Mouse (Mus musculus): ENCODE measurements around the gene Slc44a1.
A peak's percentile ranks its signal among the peaks of the same experiment; 100 is the strongest.

The Slc44a1 gene

GRCm38 (mm10) chr4:53620104-53620503 is 179.9 kb downstream of the Slc44a1 start:
- peak in 1 of 2 experiments; percentile 35 for DNase-seq

GRCm38 (mm10) chr4:53621084-53621483 is 180.9 kb downstream of the Slc44a1 start:
- DNase-seq, result peak in 1 of 2 experiments; percentile 25

GRCm38 (mm10) chr4:53621490-53621889 is 181.3 kb downstream of the Slc44a1 start:
- peak in 1 of 2 experiments; percentile 26 for DNase-seq

GRCm38 (mm10) chr4:53623711-53624110 is 183.5 kb downstream of the Slc44a1 start:
- no peak for DNase-seq

GRCm38 (mm10) chr4:53624816-53625215 is 184.6 kb downstream of the Slc44a1 start:
- peak; percentile 68 to 79 for DNase-seq

GRCm38 (mm10) chr4:53625263-53625662 is 185.1 kb downstream of the Slc44a1 start:
- peak in 1 of 2 experiments; percentile 3 for DNase-seq

GRCm38 (mm10) chr4:53628924-53629323 is 188.7 kb downstream of the Slc44a1 start:
- peak; percentile 71 to 78 for DNase-seq

GRCm38 (mm10) chr4:53630963-53631315 is 190.7 kb downstream of the Slc44a1 start:
- no peak for DNase-seq

- DNase-seq, result peak; percentile 71 to 83
These were observed 191.2 kb downstream of the Slc44a1 start, which contains the start of gene Fsd1l for GRCm38 (mm10) chr4:53631316-53632010. Gene Fsd1l, plus strand, starts transcription at chr4:53631471.

- no peak for DNase-seq
These were observed 191.8 kb downstream of the Slc44a1 start for GRCm38 (mm10) chr4:53632011-53632349.

GRCm38 (mm10) chr4:53635336-53635735 is 195.1 kb downstream of the Slc44a1 start:
- no peak for DNase-seq

GRCm38 (mm10) chr4:53637269-53637909 is 197.2 kb downstream of the Slc44a1 start:
- DNase-seq, result no peak

- no peak for DNase-seq
These were observed 198.4 kb downstream of the Slc44a1 start for GRCm38 (mm10) chr4:53638549-53639123.

GRCm38 (mm10) chr4:53658029-53658428 is 217.8 kb downstream of the Slc44a1 start:
- no peak for DNase-seq

- DNase-seq, result no peak
These were observed 220.5 kb downstream of the Slc44a1 start for GRCm38 (mm10) chr4:53660711-53661110.
